Mouse (Mus musculus) neural tube, embryonic 13.5 days (tissue): ENCODE measurements around the gene Cacng5. TPM values are rescaled to one million over a fixed set of nuclear protein-coding genes. Genes with fewer than 3 reads are reported as not detected.
A peak's percentile ranks its signal among the peaks of the same experiment; 100 is the strongest.

Experiments
- ATAC-seq: fragments of 200-750 bp; cut with Nextera tagmentation; 2 replicates; pipeline ENCODE4 v1.8.0; 2017; ENCODE audit warnings: low read depth, mild to moderate bottlenecking, moderate TSS enrichment, moderate library complexity
- H3K27ac ChIP-seq: fragments of 300-500 bp; sonication (generic); replicated peaks from 2 replicates; pipeline ENCODE4 v1.5.1; 2015; ENCODE audit warnings: moderate library complexity, mild to moderate bottlenecking, inconsistent platforms
- H3K27me3 ChIP-seq: fragments of 300-500 bp; sonication (generic); 2 replicates; pipeline ENCODE4 v1.6.1; 2015; ENCODE audit warnings: mild to moderate bottlenecking, inconsistent platforms
- H3K36me3 ChIP-seq: fragments of 300-500 bp; sonication (generic); 2 replicates; pipeline ENCODE4 v1.6.1; 2015; ENCODE audit warnings: mild to moderate bottlenecking, inconsistent platforms
- H3K4me1 ChIP-seq: fragments of 300-500 bp; sonication (generic); replicated peaks from 2 replicates; pipeline ENCODE4 v1.6.1; 2015; ENCODE audit warnings: inconsistent platforms
- H3K4me2 ChIP-seq: fragments of 300-500 bp; sonication (generic); 2 replicates; pipeline ENCODE4 v1.6.1; 2015; ENCODE audit warnings: inconsistent platforms, mild to moderate bottlenecking, moderate library complexity
- H3K4me3 ChIP-seq: fragments of 300-500 bp; sonication (generic); 2 replicates; pipeline ENCODE4 v1.5.1; 2015; ENCODE audit warnings: mild to moderate bottlenecking, inconsistent platforms
- H3K9ac ChIP-seq: fragments of 300-500 bp; sonication (generic); 2 replicates; pipeline ENCODE4 v1.6.1; 2015; ENCODE audit warnings: moderate library complexity, mild to moderate bottlenecking, inconsistent platforms
- H3K9me3 ChIP-seq: fragments of 300-500 bp; sonication (generic); 2 replicates; pipeline ENCODE4 v1.6.1; 2016; ENCODE audit warnings: inconsistent platforms
- WGBS: fragments of 180-500 bp; shearing (Covaris S2); methylation state at CpG from one replicate; pipeline ENCODE4 v1.1.7; 2015; 5-methylcytosine and 5-hydroxymethylcytosine counted together
- polyA plus RNA-seq: library from polyadenylated mRNA; unstranded; fragments of >200 nt; fragmentation: Nextera tagmentation; extraction: Ambion mirVana; gene quantifications from 2 replicates; pipeline ENCODE4 v1.2.1, GENCODE M21; 2015

Gene Cacng5
- polyA plus RNA-seq, 1 experiment from 2014 or later = 9.5 TPM

DNA sequence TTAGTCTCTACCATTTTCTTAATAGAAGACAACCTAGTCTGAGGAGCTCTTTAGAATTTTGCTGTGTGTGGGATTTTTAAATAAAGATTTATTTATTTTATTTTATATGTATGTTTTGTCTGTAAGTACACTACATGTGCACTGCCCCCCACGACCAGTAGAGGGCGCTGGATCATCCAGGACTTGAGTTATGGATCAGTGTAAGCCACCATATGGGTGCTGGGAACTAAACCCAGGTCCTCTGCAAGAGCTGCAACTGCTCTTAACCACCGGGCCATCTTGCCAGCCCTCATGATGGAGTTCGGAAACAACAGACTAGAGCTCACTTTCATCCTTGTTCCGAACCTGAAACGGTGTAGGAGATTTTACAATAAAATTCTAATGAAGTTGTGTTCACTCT is 42.1 kb downstream of the Cacng5 start:
- WGBS = 56% methylated on average over 6 of the region's 6 CpGs

DNA sequence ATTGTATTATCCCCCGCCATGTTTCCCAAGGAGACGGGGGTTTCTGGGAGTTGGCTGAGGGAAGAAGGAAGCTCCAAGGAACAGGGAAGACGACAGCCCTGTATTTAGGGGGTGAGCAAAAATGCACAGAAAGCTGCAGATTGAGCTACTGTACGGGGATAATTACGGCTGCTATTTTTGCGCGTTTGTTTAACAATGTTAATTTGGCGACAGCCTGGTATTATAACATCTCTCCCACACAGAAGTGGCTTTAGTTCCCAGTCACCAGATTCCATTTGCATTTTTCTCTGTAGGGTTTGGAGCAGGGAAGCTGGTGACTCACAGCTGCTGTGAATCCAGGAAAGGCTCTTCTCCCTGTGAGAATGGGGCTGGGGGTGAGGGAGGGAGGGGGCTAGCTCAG is 47.3 kb downstream of the Cacng5 start:
- no peaks in the 10 kb centered on the region for H3K27me3 ChIP-seq
- WGBS = 80% methylated on average over 8 of the region's 8 CpGs
- ATAC-seq = no peak

More for the DNA sequence above, 42.1 kb downstream of the Cacng5 start:
- H3K9ac ChIP-seq = no peak overlapping the region
- H3K4me2 ChIP-seq = no peak overlapping the region
- H3K4me1 ChIP-seq = peaks cover 4% of the 10 kb centered on the region; the same call in 1 of the 2 replicates
- no peak overlapping the region for H3K4me3 ChIP-seq
- no peaks in the 10 kb centered on the region for H3K36me3 ChIP-seq
- H3K27me3 ChIP-seq = no peaks in the 10 kb centered on the region
- no peak for ATAC-seq
- H3K9me3 ChIP-seq = no peaks in the 10 kb centered on the region
- no peak overlapping the region for H3K27ac ChIP-seq

DNA sequence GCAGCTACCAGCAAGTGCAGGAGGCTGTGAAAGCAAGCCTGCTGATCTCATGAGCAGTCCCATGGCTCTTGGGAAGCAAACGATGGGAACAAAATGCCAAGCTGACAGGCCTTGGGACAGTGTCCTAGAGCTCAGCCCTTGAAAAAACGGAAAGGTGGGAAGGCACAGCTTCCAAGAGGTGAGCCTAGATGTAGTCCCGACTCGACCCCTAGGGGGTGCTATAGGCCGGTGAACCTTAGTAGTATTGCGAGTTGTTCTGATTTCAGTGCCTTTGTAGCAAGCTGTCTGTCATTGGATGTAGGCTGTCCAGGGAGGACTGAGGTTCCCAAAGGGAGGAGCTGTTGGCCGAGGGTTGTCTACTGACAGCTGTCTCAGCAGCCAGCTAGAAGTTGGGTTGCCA is 49.7 kb downstream of the Cacng5 start:
- H3K9me3 ChIP-seq = no peaks in the 10 kb centered on the region
- WGBS = 14% methylated on average over 7 of the region's 7 CpGs
- ATAC-seq = no peak; the same call in 1 of the 2 replicates
- H3K9ac ChIP-seq = no peak overlapping the region
- no peaks in the 10 kb centered on the region for H3K36me3 ChIP-seq
- peaks cover 15% of the 10 kb centered on the region; the same call in 1 of the 2 replicates for H3K4me1 ChIP-seq
- no peak overlapping the region for H3K27ac ChIP-seq
- H3K4me2 ChIP-seq = no peak overlapping the region
- no peak overlapping the region for H3K4me3 ChIP-seq
- H3K27me3 ChIP-seq = no peaks in the 10 kb centered on the region

More for the DNA sequence above, 47.3 kb downstream of the Cacng5 start:
- Histone ChIP-seq H3K9ac (no peak overlapping the region), H3K4me1 (peaks cover 11% of the 10 kb centered on the region; the same call in 1 of the 2 replicates), H3K9me3 (no peaks in the 10 kb centered on the region), H3K27ac (no peak overlapping the region), H3K4me2 (no peak overlapping the region), H3K4me3 (no peak overlapping the region), H3K36me3 (no peaks in the 10 kb centered on the region)

DNA sequence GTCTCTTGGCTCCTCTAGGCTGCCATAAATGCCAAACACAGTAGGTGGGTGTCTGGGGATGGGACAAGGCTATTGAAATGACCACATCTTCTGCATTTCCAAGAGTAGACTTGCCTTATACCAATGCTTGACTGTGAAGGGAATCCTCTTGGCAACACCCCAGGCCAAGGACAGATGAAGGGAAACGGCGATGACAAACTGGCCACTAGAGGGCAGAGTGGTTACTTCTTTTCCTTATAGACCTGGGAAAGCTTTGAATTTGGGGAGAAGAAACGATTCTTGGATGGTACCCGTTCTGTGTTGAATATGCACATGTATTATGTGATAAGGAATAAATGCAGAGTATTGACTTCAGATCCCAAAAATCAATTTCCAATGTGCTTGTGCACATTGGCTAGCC is 50.8 kb downstream of the Cacng5 start:
- Histone ChIP-seq H3K9me3 (no peaks in the 10 kb centered on the region), H3K4me2 (no peak overlapping the region), H3K9ac (no peak overlapping the region), H3K4me1 (peaks cover 15% of the 10 kb centered on the region; the same call in 1 of the 2 replicates), H3K27ac (no peak overlapping the region), H3K36me3 (no peaks in the 10 kb centered on the region), H3K4me3 (no peak overlapping the region), H3K27me3 (no peaks in the 10 kb centered on the region)
- no peak for ATAC-seq
- WGBS = 8% methylated on average over 4 of the region's 4 CpGs

DNA sequence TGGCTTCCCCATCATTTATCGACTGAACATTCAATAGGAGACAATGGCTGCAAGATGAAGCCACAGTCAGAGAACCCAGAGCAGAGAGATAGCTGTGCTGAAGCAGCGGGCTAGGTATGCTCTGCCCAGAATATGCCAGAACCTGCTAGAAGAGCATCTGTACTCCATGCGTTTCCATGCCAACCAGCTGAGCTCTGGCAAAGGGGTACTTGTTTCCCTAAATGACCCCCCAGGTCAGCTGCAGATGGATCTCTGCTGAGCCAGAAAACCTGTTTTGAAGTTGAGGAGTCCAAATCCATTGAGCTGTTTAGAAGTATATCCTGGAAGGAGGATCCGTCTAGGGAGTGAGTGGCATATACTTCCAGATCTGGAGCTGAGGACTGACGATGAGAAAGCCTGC is 53.1 kb downstream of the Cacng5 start:
- H3K4me2 ChIP-seq = no peak overlapping the region
- no peaks in the 10 kb centered on the region for H3K27me3 ChIP-seq
- H3K9ac ChIP-seq = no peak overlapping the region
- no peaks in the 10 kb centered on the region for H3K9me3 ChIP-seq
- 0 out of 2 replicates have a peak, but pooled peaks cover 7% of the 10 kb centered on the region for H3K4me1 ChIP-seq
- H3K27ac ChIP-seq = no peak overlapping the region
- no peak overlapping the region for H3K4me3 ChIP-seq
- no peaks in the 10 kb centered on the region for H3K36me3 ChIP-seq
- WGBS = 72% methylated on average over 5 of the region's 5 CpGs
- no peak for ATAC-seq

DNA sequence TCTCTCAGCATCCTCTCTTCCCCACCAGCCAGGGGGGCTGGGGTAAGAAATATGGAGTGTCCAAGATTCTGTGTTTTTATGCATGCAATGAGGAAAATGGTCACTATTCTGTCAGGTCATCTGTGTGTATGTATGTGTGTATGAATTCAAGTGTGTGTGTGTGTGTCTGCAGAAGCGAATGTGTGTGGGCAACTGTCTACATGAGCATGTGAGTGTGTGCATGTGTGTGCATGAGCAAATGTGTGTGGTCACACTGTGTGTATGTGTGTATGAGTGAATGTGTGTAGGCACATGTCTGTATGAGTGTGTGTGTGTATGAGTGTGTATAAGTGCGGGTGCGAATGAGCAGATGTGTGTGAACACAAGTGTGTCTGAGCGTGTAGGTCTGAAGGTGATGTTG is 55.0 kb downstream of the Cacng5 start:
- no peak overlapping the region for H3K4me3 ChIP-seq
- 95% methylated on average over 4 of the region's 4 CpGs for WGBS
- no peak overlapping the region for H3K27ac ChIP-seq
- no peaks in the 10 kb centered on the region for H3K27me3 ChIP-seq
- no peak for ATAC-seq
- no peak overlapping the region for H3K9ac ChIP-seq
- no peaks in the 10 kb centered on the region for H3K9me3 ChIP-seq
- no peak overlapping the region for H3K4me2 ChIP-seq
- H3K4me1 ChIP-seq = 0 out of 2 replicates have a peak, but pooled peaks cover 7% of the 10 kb centered on the region
- H3K36me3 ChIP-seq = no peaks in the 10 kb centered on the region

DNA sequence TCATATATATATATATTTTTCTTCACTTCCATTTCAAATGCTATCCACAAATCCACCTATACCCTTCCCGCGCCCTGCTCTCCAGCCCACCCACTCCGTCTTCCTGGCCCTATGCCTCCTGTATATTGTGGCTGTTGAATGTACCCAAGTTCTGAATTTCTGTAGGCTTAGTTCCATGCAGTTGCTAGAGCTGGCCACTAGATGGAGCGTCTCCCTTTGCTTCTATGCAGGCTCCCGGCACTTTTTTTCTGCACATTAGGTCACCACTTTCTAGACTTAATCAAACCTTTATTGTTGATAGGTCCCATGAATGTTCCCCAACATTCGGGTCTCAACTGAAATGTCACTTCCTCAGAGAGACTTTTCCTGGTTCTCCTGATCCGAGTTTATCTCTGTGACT is 55.6 kb downstream of the Cacng5 start:
- H3K4me1 ChIP-seq = 0 out of 2 replicates have a peak, but pooled peaks cover 7% of the 10 kb centered on the region
- no peaks in the 10 kb centered on the region for H3K9me3 ChIP-seq
- H3K27me3 ChIP-seq = no peaks in the 10 kb centered on the region
- H3K36me3 ChIP-seq = no peaks in the 10 kb centered on the region
- 29% methylated on average over 7 of the region's 7 CpGs for WGBS
- H3K4me2 ChIP-seq = no peak overlapping the region
- no peak overlapping the region for H3K9ac ChIP-seq
- no peak overlapping the region for H3K4me3 ChIP-seq
- H3K27ac ChIP-seq = no peak overlapping the region
- no peak for ATAC-seq

DNA sequence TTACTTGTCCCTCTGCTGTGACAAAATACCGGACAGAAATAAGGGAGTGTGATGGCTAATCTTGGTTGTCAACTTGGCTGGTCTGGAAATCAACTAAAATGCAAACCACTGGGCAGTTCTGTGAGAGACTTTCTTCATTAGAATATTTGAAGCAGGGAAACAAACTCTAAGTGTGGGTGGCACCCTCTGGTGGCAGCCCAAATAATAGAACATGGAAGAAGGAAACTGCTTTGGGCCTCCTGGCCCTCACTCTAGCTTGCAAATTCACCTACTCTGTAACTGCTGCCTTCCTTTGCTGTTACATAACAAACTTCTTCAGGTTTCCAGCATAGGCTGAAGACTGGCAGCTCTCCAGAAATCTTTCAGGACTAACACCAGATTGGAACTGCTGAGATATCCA is 61.8 kb downstream of the Cacng5 start:
- WGBS = 45% methylated on average over 1 of the region's 1 CpGs
- no peak overlapping the region for H3K4me3 ChIP-seq
- no peaks in the 10 kb centered on the region for H3K27me3 ChIP-seq
- no peak overlapping the region for H3K9ac ChIP-seq
- H3K4me1 ChIP-seq = peaks cover 11% of the 10 kb centered on the region; the same call in 1 of the 2 replicates
- no peak for ATAC-seq
- no peaks in the 10 kb centered on the region for H3K9me3 ChIP-seq
- H3K36me3 ChIP-seq = no peaks in the 10 kb centered on the region
- H3K27ac ChIP-seq = no peak overlapping the region
- no peak overlapping the region for H3K4me2 ChIP-seq

DNA sequence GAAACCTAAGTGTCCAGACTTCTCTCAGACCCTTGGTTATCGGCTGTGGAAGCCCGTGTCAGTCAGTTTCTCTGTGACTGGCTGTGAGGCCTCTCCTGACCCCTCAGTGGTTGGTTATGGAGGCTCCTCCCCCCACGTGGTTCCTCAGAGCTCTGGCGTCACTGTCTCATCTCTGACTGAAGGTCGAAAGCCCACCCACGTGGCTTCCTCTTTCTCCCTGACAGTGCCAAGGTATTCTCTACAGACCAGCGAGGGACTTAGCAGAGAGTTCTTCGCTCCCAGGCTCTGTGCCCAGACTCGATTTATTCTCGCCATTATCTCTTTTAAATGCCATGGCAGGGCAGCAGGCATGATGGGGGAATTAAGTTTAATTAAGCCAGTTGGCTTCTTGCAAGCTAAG is 65.2 kb downstream of the Cacng5 start:
- no peaks in the 10 kb centered on the region for H3K9me3 ChIP-seq
- no peak overlapping the region for H3K9ac ChIP-seq
- H3K27me3 ChIP-seq = no peaks in the 10 kb centered on the region
- no peaks in the 10 kb centered on the region for H3K36me3 ChIP-seq
- 43% methylated on average over 10 of the region's 10 CpGs for WGBS
- no peak overlapping the region for H3K4me3 ChIP-seq
- H3K4me1 ChIP-seq = peaks cover 7% of the 10 kb centered on the region; the same call in 1 of the 2 replicates
- ATAC-seq = peak; percentile 55
- no peak overlapping the region for H3K4me2 ChIP-seq
- no peak overlapping the region for H3K27ac ChIP-seq

DNA sequence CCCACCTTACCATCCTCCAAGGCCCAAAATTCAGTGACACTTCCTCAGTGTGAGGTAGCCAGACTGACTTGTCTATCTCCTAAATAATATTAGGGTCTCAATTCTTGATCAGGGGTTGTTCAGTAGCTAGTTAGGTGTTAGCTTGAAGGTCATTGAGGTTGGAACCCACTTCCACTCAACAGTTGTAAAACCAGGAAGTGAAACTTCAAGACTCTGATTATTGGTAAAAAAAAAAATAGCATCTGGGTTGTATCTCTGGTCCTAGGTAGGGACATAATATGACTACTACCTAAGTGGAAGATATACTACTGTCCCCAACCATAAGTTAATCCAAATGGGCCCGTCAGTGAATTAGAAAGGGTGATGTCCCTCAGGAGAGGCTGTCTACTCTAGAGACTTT is 70.7 kb downstream of the Cacng5 start:
- WGBS = 93% methylated on average over 1 of the region's 1 CpGs
- no peaks in the 10 kb centered on the region for H3K36me3 ChIP-seq

DNA sequence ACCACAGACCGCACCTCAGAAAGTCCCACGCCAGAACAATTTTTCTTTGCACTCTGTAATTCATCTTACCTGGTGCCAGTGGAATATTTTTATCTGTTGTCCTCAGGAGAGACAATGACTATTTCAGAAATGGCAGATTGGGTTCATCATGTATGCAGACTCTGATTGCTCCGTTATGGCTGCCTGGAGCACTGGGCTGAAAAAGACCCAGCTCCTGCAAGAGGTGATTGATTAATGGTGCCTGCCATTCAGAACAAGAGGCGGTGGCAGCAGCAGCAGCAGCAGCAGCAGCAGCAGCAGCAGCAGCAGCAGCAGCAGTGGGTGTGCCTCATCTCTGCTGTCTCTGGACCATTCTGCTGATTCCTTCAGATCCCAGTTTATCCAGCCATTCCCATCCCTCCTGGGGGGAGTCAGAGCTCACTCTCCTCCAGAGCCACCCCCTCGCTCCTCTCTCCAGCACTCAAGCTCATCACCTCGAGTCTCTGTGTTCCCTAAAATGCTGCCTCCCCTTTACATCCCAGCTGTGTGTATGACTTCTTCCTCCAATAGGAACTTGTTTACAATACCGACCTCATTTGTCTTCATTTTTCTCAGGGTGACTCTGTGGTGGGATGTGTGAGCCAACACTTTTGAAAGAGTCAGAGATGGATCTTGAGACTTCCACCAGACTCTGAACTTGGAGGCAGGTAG is 81.4 kb downstream of the Cacng5 start:
- Histone ChIP-seq H3K36me3 (no peaks in the 10 kb centered on the region), H3K4me1 (peaks cover 13% of the 10 kb centered on the region), H3K9ac (no peak overlapping the region), H3K27ac (peak overlapping the region; percentile 49; the same call in 1 of the 2 replicates), H3K9me3 (no peaks in the 10 kb centered on the region), H3K4me2 (no peak overlapping the region), H3K4me3 (no peak overlapping the region), H3K27me3 (no peaks in the 10 kb centered on the region)
- peak; percentile 53; the same call in 1 of the 2 replicates for ATAC-seq
- 55% methylated on average over 7 of the region's 7 CpGs for WGBS

More for the DNA sequence above, 70.7 kb downstream of the Cacng5 start:
- H3K9ac ChIP-seq = no peak overlapping the region
- H3K27ac ChIP-seq = no peak overlapping the region
- H3K4me3 ChIP-seq = no peak overlapping the region
- no peaks in the 10 kb centered on the region for H3K4me1 ChIP-seq
- no peak for ATAC-seq
- no peaks in the 10 kb centered on the region for H3K27me3 ChIP-seq
- H3K9me3 ChIP-seq = no peaks in the 10 kb centered on the region
- H3K4me2 ChIP-seq = no peak overlapping the region
